Mouse (Mus musculus) C2C12 (cell line): Measurements from ENCODE around the gene Pomgnt2. TPM values are rescaled to one million over a fixed set of nuclear protein-coding genes. Genes with fewer than 3 reads are reported as not detected.
A peak's percentile ranks its signal among the peaks of the same experiment; 100 is the strongest.

Source experiments
- H3K27me3 ChIP-seq: one replicate; pipeline ENCODE4 v1.6.1; 2011; ENCODE audit not compliant: control insufficient read depth, insufficient read depth, insufficient read length
- H3K36me3 ChIP-seq: one replicate; pipeline ENCODE4 v1.6.1; 2011; ENCODE audit not compliant: control insufficient read depth, insufficient read depth
- H3K4me3 ChIP-seq: one replicate; pipeline ENCODE4 v1.5.1; 2011; ENCODE audit warnings: mild to moderate bottlenecking, control low read depth; ENCODE audit not compliant: poor library complexity, insufficient read depth, severe bottlenecking
- H3K79me2 ChIP-seq: one replicate; pipeline ENCODE4 v1.6.1; 2011; ENCODE audit not compliant: control insufficient read depth, insufficient read depth
- H3K79me3 ChIP-seq: one replicate; pipeline ENCODE4 v1.6.1; 2011; ENCODE audit warnings: low read depth, control low read depth
- H3ac ChIP-seq: one replicate; pipeline ENCODE3; 2011; ENCODE audit warnings: low read depth; ENCODE audit not compliant: control insufficient read depth, insufficient read length
- CEBPB ChIP-seq: IDR thresholded peaks from one replicate; pipeline ENCODE4 v1.6.1; 2011; ENCODE audit warnings: low read depth, mild to moderate bottlenecking, control low read depth, moderate library complexity
- CTCF ChIP-seq: IDR thresholded peaks from one replicate; pipeline ENCODE4 v1.5.1; 2011; ENCODE audit not compliant: control insufficient read depth, insufficient read depth, insufficient read length
- FOSL1 ChIP-seq: IDR thresholded peaks from one replicate; pipeline ENCODE4 v1.8.0; 2011; ENCODE audit warnings: mild to moderate bottlenecking, low read length; ENCODE audit not compliant: poor library complexity, insufficient read depth, severe bottlenecking
- MAX ChIP-seq: IDR thresholded peaks from one replicate; pipeline ENCODE4 v1.6.1; 2011; ENCODE audit warnings: mild to moderate bottlenecking, control low read depth
- MYOD1 ChIP-seq: IDR thresholded peaks from one replicate; pipeline ENCODE4 v1.6.1; 2011; ENCODE audit warnings: low read depth; ENCODE audit not compliant: control insufficient read depth, insufficient read length
- MYOG ChIP-seq: IDR thresholded peaks from one replicate; pipeline ENCODE4 v1.6.1; 2011; ENCODE audit not compliant: control insufficient read depth, insufficient read length; ENCODE audit errors: extremely low read depth
- USF1 ChIP-seq: IDR thresholded peaks from one replicate; pipeline ENCODE4 v1.6.1; 2011; ENCODE audit warnings: low read depth, mild to moderate bottlenecking, control low read depth, moderate library complexity
- polyA plus RNA-seq: library from polyadenylated mRNA; unstranded; fragments of >200 nt; fragmentation: generic; extraction: Trizol; gene quantifications from one replicate; pipeline ENCODE4 v1.2.1, GENCODE M21; 2012; ENCODE audit warnings: missing spikeins

Gene Pomgnt2
- polyA plus RNA-seq, 1 experiment, result 2.4 TPM

DNA sequence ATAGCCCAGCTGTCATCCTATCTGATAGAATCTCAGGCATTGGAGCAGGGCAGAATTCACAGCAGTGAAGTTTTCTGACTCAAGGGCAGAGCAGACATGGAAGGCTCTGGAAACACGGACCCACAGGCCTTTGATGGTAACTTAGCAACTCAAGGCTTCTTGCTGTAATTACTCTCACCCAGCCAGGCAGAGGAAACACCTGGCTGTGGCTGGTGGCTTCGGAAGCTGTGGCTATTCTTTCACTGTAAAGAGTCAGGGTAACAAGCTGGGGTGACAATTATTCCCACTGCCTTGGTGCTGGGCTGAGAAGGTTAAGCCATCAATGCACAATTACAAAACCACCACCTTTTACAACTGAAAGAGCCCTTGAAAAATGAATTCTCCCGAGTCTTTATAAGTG is 3.9 kb downstream of the Pomgnt2 start:
- no peaks in the 10 kb centered on the region for H3K36me3 ChIP-seq
- no peaks in the 10 kb centered on the region for H3K79me2 ChIP-seq
- peaks cover 35% of the 10 kb centered on the region for H3K27me3 ChIP-seq
- H3ac ChIP-seq, result no peak overlapping the region
- TF ChIP-seq CTCF (no peak), FOSL1 (no peak), MAX (no peak), MYOD1 (no peak), USF1 (no peak), CEBPB (no peak), MYOG (no peak)
- no peak overlapping the region for H3K4me3 ChIP-seq
- no peaks in the 10 kb centered on the region for H3K79me3 ChIP-seq

DNA sequence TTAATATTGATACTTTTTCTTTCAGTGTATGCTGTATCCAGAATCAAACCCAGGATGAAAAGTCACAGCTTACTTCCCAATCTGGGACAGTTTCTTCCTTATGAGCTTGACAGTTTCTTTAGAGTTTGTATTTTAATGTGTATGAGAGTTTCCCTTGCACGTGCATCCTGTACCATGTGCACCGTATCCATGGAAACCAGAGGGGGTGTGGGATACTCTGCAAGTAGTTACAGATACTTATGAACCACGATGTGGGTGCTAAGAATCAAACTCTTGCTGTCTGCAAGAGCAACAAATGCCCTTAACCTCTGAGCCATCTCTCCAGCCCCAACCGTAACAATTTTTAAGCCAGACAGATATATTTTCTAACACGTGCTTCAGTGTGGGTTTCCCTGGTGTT is 5.9 kb downstream of the Pomgnt2 start:
- TF ChIP-seq FOSL1 (no peak), CEBPB (no peak), MYOD1 (no peak), MYOG (no peak), MAX (no peak), CTCF (no peak), USF1 (no peak)

DNA sequence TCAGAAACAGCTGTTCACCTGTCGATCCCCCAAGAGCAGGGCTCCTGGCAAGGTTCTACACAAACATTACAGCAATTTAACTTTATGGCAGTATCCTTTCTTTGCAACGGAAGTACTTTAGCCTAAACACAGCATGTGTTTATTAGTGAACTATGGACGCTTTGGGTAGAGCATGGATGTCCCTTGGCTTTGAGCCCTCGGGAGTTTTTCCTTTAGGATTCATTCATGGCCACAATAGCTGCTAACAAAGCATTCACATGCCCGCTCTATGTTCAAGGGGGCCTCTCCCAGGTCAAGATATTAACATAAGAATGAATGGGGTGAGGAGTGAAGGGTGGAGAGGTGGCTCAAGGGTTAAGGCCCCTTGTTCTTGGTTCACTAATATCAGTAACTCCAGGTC is 7.4 kb downstream of the Pomgnt2 start:
- no peaks in the 10 kb centered on the region for H3K36me3 ChIP-seq
- TF ChIP-seq FOSL1 (no peak), USF1 (no peak), MYOD1 (no peak), CTCF (no peak), MAX (no peak), CEBPB (no peak)
- peaks cover 18% of the 10 kb centered on the region for H3K27me3 ChIP-seq
- no peak overlapping the region for H3ac ChIP-seq
- H3K4me3 ChIP-seq, result no peak overlapping the region
- H3K79me3 ChIP-seq, result no peaks in the 10 kb centered on the region
- H3K79me2 ChIP-seq, result no peaks in the 10 kb centered on the region

More for the DNA sequence above, 5.9 kb downstream of the Pomgnt2 start:
- Histone ChIP-seq H3ac (no peak overlapping the region), H3K36me3 (no peaks in the 10 kb centered on the region), H3K79me2 (no peaks in the 10 kb centered on the region), H3K27me3 (peaks cover 27% of the 10 kb centered on the region), H3K79me3 (no peaks in the 10 kb centered on the region), H3K4me3 (no peak overlapping the region)

DNA sequence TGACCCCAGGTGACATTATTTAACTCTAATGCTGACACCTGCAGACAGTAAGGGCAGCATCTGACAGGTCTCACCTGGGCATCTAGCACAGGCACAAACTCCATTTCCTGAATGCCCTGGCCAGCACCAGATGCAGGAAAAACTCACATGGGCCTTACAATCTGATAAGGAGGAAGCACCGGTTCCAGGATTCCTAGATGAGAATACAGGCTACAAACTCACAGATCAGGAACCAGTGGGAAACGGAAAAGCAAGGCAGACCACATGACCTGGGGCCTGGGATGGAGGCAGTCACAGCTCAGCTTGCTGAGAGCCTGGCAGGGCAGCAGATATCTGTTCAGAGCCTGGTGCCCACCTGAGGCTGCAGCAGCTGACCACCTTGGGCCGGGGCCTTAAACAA is 8.0 kb downstream of the Pomgnt2 start:
- H3K27me3 ChIP-seq, result peaks cover 18% of the 10 kb centered on the region
- H3K79me3 ChIP-seq, result no peaks in the 10 kb centered on the region
- H3K36me3 ChIP-seq, result no peaks in the 10 kb centered on the region
- no peak overlapping the region for H3K4me3 ChIP-seq
- H3ac ChIP-seq, result no peak overlapping the region
- no peak for TF ChIP-seq FOSL1
- TF ChIP-seq MAX, result no peak
- TF ChIP-seq MYOD1, result no peak
- no peak for TF ChIP-seq MYOG
- no peaks in the 10 kb centered on the region for H3K79me2 ChIP-seq

DNA sequence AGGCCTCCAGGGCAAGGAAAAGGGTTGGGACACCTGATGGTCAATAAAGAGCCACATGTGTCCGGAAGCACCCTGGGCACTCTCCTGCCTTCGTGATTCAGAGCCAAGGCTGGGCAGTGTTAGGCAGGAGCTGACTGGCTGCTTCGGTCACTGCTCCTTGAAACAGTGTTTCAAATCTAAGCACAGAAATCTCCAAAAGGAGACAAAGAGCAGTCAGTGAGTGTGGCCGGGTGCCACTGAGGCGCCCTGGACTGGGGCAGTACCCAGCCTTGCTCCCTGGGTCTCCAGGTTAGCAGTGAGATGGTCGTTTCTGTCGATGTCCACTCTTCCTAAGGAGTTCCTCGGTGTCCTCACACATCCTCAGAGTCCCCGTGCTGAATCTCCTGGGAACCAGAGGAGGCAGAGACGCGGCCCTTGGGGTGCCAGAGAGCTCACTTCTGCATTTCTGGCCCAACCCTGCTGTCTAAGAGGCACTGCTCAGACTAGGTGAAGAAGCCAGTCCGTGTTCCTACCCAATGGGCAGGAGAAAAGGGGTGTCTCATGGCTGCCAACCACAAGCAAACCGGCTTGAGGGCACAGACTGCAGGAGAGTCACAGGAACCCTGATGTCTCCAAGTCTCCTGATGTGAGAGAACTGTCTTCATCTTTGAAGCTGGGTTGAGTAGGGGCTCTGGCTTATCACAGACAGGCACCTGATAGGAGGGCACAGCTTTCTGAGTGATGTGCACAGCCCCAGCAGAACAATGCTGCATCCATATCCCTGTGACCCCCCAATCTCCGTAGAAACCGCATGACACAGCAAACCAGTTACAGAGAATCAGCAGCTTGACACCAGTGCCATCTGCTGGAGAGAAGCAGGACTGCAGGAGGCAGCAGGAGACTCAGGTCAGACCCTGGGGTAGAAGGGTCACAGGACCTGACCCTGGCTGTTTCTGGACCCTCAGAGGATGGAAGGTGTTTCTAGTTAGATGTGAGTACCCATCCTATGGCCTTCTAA is 12.1 kb downstream of the Pomgnt2 start:
- Histone ChIP-seq H3K79me2 (no peaks in the 10 kb centered on the region), H3K79me3 (no peaks in the 10 kb centered on the region), H3K27me3 (peaks cover 4% of the 10 kb centered on the region), H3ac (no peak overlapping the region), H3K36me3 (no peaks in the 10 kb centered on the region), H3K4me3 (no peak overlapping the region)
- peak; percentile 92 for TF ChIP-seq CTCF
- TF ChIP-seq MYOD1, result no peak

DNA sequence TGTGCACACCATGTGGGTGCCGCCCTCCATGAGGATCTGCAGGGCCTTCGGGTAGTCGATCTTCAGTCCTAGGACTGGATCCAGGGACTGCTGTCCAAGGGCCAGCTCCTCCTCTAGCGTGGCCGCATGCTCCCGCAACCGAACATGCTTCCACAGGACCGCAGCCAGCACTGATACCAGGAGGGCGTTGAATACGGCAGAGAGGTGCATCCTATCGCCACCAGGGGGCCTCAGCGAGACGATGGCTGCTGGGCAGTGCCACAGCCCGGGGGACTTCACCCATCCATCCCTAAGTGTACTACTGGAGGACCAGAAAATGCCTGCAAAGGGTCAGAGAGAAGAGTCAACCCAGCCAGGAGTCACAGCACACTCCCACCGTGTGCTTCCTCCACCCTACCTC is 13.4 kb downstream of the Pomgnt2 start:
- Histone ChIP-seq H3K79me2 (no peaks in the 10 kb centered on the region), H3ac (no peak overlapping the region), H3K27me3 (peaks cover 6% of the 10 kb centered on the region), H3K4me3 (no peak overlapping the region), H3K36me3 (no peaks in the 10 kb centered on the region), H3K79me3 (no peaks in the 10 kb centered on the region)
- TF ChIP-seq CTCF (peak; percentile 91), FOSL1 (no peak)
